Mouse (Mus musculus) limb, embryonic 12.5 days (tissue): ENCODE results near the gene Rnf32. TPM values are rescaled to one million over a fixed set of nuclear protein-coding genes. Genes with fewer than 3 reads are reported as not detected.

Experiments used
- ATAC-seq: fragments of 200-750 bp; cut with Nextera tagmentation; 2 replicates; pipeline ENCODE4 v1.8.0; 2017; ENCODE audit warnings: low read depth, moderate TSS enrichment; ENCODE audit not compliant: insufficient number of reproducible peaks, insufficient read depth, low FRiP score, low TSS enrichment
- H3K27ac ChIP-seq: fragments of 300-500 bp; sonication (generic); 2 replicates; pipeline ENCODE4 v1.5.1; 2016; ENCODE audit warnings: mild to moderate bottlenecking, moderate library complexity
- H3K27me3 ChIP-seq: fragments of 300-500 bp; sonication (generic); 2 replicates; pipeline ENCODE4 v1.6.1; 2016; ENCODE audit warnings: mild to moderate bottlenecking, moderate library complexity
- H3K36me3 ChIP-seq: fragments of 300-500 bp; sonication (generic); 2 replicates; pipeline ENCODE4 v1.6.1; 2016; ENCODE audit warnings: mild to moderate bottlenecking, moderate library complexity
- H3K4me1 ChIP-seq: fragments of 300-500 bp; sonication (generic); replicated peaks from 2 replicates; pipeline ENCODE4 v1.6.1; 2016
- H3K4me2 ChIP-seq: fragments of 300-500 bp; sonication (generic); 2 replicates; pipeline ENCODE4 v1.6.1; 2016; ENCODE audit warnings: mild to moderate bottlenecking, moderate library complexity
- H3K4me3 ChIP-seq: fragments of 300-500 bp; sonication (generic); replicated peaks from 2 replicates; pipeline ENCODE4 v1.5.1; 2016; ENCODE audit warnings: mild to moderate bottlenecking
- H3K9ac ChIP-seq: fragments of 300-500 bp; sonication (generic); replicated peaks from 2 replicates; pipeline ENCODE4 v1.6.1; 2016; ENCODE audit warnings: mild to moderate bottlenecking, moderate library complexity
- H3K9me3 ChIP-seq: fragments of 300-500 bp; sonication (generic); 2 replicates; pipeline ENCODE4 v1.6.1; 2016; ENCODE audit warnings: mild to moderate bottlenecking, moderate library complexity
- WGBS: fragments of 180-500 bp; shearing (Covaris S2); methylation state at CpG from one replicate; pipeline ENCODE4 v1.1.7; 2016; 5-methylcytosine and 5-hydroxymethylcytosine counted together
- polyA plus RNA-seq: library from polyadenylated mRNA; unstranded; fragments of >200 nt; fragmentation: Nextera tagmentation; extraction: Ambion mirVana; gene quantifications from 2 replicates; pipeline ENCODE4 v1.2.1, GENCODE M21; 2016

Gene Rnf32
- polyA plus RNA-seq = 3.3 and 3.6 TPM in 2 replicates

- Histone ChIP-seq H3K9me3 (no peaks in the 10 kb centered on the region), H3K4me2 (peak within 1 kb of the TSS; percentile 68), H3K27me3 (no peaks in the 10 kb centered on the region), H3K36me3 (no peaks in the 10 kb centered on the region), H3K4me3 (peak within 1 kb of the TSS; percentile 58), H3K4me1 (peaks cover 12% of the 10 kb centered on the region; the same call in 1 of the 2 replicates), H3K27ac (peak within 1 kb of the TSS; percentile 82), H3K9ac (peak within 1 kb of the TSS; percentile 81)
- WGBS = under 1% methylated on average over 68 of the region's 70 CpGs
- ATAC-seq = peak; percentile 94
Measured at GRCm38 (mm10) chr5:29195570-29196263, at the start of gene Rnf32. TSS of gene Rnf32 (plus strand) at chr5:29195992.

GRCm38 (mm10) chr5:29150146-29150545, 45.6 kb upstream of the Rnf32 start:
- Histone ChIP-seq H3K4me1 (no peaks in the 10 kb centered on the region), H3K9ac (no peak overlapping the region), H3K27ac (no peak overlapping the region), H3K27me3 (no peaks in the 10 kb centered on the region), H3K9me3 (no peaks in the 10 kb centered on the region), H3K36me3 (no peaks in the 10 kb centered on the region), H3K4me2 (no peak overlapping the region), H3K4me3 (no peak overlapping the region)
- no peak for ATAC-seq
- 59% methylated on average over 4 of the region's 4 CpGs for WGBS

GRCm38 (mm10) chr5:29159849-29160248, 35.9 kb upstream of the Rnf32 start:
- H3K27me3 ChIP-seq = no peaks in the 10 kb centered on the region
- 37% methylated on average over 1 of the region's 1 CpGs for WGBS
- no peak overlapping the region for H3K27ac ChIP-seq
- H3K9ac ChIP-seq = no peak overlapping the region
- H3K4me3 ChIP-seq = no peak overlapping the region
- no peaks in the 10 kb centered on the region for H3K4me1 ChIP-seq
- H3K9me3 ChIP-seq = no peaks in the 10 kb centered on the region
- no peaks in the 10 kb centered on the region for H3K36me3 ChIP-seq
- H3K4me2 ChIP-seq = no peak overlapping the region
- no peak for ATAC-seq

- ATAC-seq = no peak
- Histone ChIP-seq H3K4me2 (no peak overlapping the region), H3K27ac (no peak overlapping the region), H3K9ac (no peak overlapping the region), H3K36me3 (no peaks in the 10 kb centered on the region), H3K27me3 (no peaks in the 10 kb centered on the region), H3K4me3 (no peak overlapping the region), H3K9me3 (no peaks in the 10 kb centered on the region), H3K4me1 (no peaks in the 10 kb centered on the region)
- WGBS = 97% methylated on average over 2 of the region's 2 CpGs
Measured at GRCm38 (mm10) chr5:29166947-29167346, 28.8 kb upstream of the Rnf32 start.

- H3K9ac ChIP-seq = no peak overlapping the region
- no peak for ATAC-seq
- no peaks in the 10 kb centered on the region for H3K27me3 ChIP-seq
- no peaks in the 10 kb centered on the region for H3K9me3 ChIP-seq
- no peak overlapping the region for H3K27ac ChIP-seq
- no peak overlapping the region for H3K4me3 ChIP-seq
- WGBS = 79% methylated on average over 6 of the region's 6 CpGs
- H3K4me2 ChIP-seq = no peak overlapping the region
- no peaks in the 10 kb centered on the region for H3K4me1 ChIP-seq
- no peaks in the 10 kb centered on the region for H3K36me3 ChIP-seq
Measured at GRCm38 (mm10) chr5:29170193-29170592, 25.6 kb upstream of the Rnf32 start.

- no peaks in the 10 kb centered on the region for H3K9me3 ChIP-seq
- H3K9ac ChIP-seq = no peak overlapping the region
- H3K4me1 ChIP-seq = no peaks in the 10 kb centered on the region
- H3K36me3 ChIP-seq = no peaks in the 10 kb centered on the region
- H3K27ac ChIP-seq = no peak overlapping the region
- no peaks in the 10 kb centered on the region for H3K27me3 ChIP-seq
- no peak overlapping the region for H3K4me3 ChIP-seq
- no peak overlapping the region for H3K4me2 ChIP-seq
- ATAC-seq = no peak
Measured at GRCm38 (mm10) chr5:29171165-29171564, 24.6 kb upstream of the Rnf32 start.

GRCm38 (mm10) chr5:29186798-29187197, 9.0 kb upstream of the Rnf32 start:
- no peak overlapping the region for H3K4me3 ChIP-seq
- no peak overlapping the region for H3K9ac ChIP-seq
- H3K9me3 ChIP-seq = no peaks in the 10 kb centered on the region
- ATAC-seq = no peak
- H3K4me2 ChIP-seq = no peak overlapping the region
- H3K36me3 ChIP-seq = no peaks in the 10 kb centered on the region
- H3K27ac ChIP-seq = no peak overlapping the region
- H3K27me3 ChIP-seq = no peaks in the 10 kb centered on the region
- no peaks in the 10 kb centered on the region for H3K4me1 ChIP-seq
- 78% methylated on average over 5 of the region's 5 CpGs for WGBS

- H3K4me1 ChIP-seq = peaks cover 12% of the 10 kb centered on the region; the same call in 1 of the 2 replicates
- H3K27ac ChIP-seq = peak overlapping the region; percentile 82
- peak overlapping the region; percentile 81 for H3K9ac ChIP-seq
- WGBS = 2% methylated on average over 9 of the region's 9 CpGs
- peak overlapping the region; percentile 58 for H3K4me3 ChIP-seq
- no peaks in the 10 kb centered on the region for H3K27me3 ChIP-seq
- ATAC-seq = no peak; the same call in 1 of the 2 replicates
- H3K4me2 ChIP-seq = peak overlapping the region; percentile 68
- H3K9me3 ChIP-seq = no peaks in the 10 kb centered on the region
- H3K36me3 ChIP-seq = no peaks in the 10 kb centered on the region
Measured at GRCm38 (mm10) chr5:29195231-29195569, 592 bp upstream of the Rnf32 start.

GRCm38 (mm10) chr5:29196264-29196658, 469 bp downstream of the Rnf32 start:
- H3K36me3 ChIP-seq = no peaks in the 10 kb centered on the region
- peak overlapping the region; percentile 82; the same call in 1 of the 2 replicates for H3K27ac ChIP-seq
- peak overlapping the region; percentile 81 for H3K9ac ChIP-seq
- ATAC-seq = peak; percentile 38; the same call in 1 of the 2 replicates
- H3K27me3 ChIP-seq = no peaks in the 10 kb centered on the region
- H3K4me1 ChIP-seq = peaks cover 12% of the 10 kb centered on the region; the same call in 1 of the 2 replicates
- peak overlapping the region; percentile 68 for H3K4me2 ChIP-seq
- peak overlapping the region; percentile 58 for H3K4me3 ChIP-seq
- no peaks in the 10 kb centered on the region for H3K9me3 ChIP-seq
- 7% methylated on average over 12 of the region's 12 CpGs for WGBS

GRCm38 (mm10) chr5:29197187-29197586, 1.4 kb downstream of the Rnf32 start:
- no peak overlapping the region for H3K4me3 ChIP-seq
- ATAC-seq = no peak
- H3K4me2 ChIP-seq = no peak overlapping the region
- no peak overlapping the region for H3K27ac ChIP-seq
- no peak overlapping the region for H3K9ac ChIP-seq
- no peaks in the 10 kb centered on the region for H3K27me3 ChIP-seq
- WGBS = 92% methylated on average over 4 of the region's 4 CpGs
- peaks cover 12% of the 10 kb centered on the region; the same call in 1 of the 2 replicates for H3K4me1 ChIP-seq
- no peaks in the 10 kb centered on the region for H3K36me3 ChIP-seq
- H3K9me3 ChIP-seq = no peaks in the 10 kb centered on the region

- Histone ChIP-seq H3K9ac (no peak overlapping the region), H3K4me2 (no peak overlapping the region), H3K4me3 (no peak overlapping the region), H3K4me1 (peaks cover 12% of the 10 kb centered on the region; the same call in 1 of the 2 replicates), H3K27me3 (no peaks in the 10 kb centered on the region), H3K27ac (no peak overlapping the region), H3K9me3 (no peaks in the 10 kb centered on the region), H3K36me3 (no peaks in the 10 kb centered on the region)
- WGBS = 72% methylated on average over 4 of the region's 4 CpGs
- ATAC-seq = no peak
Measured at GRCm38 (mm10) chr5:29198960-29199488, 3.2 kb downstream of the Rnf32 start.
